Mouse (Mus musculus) intestine, embryonic 16.5 days (tissue): ENCODE data around the gene Robo4. TPM values are rescaled to one million over a fixed set of nuclear protein-coding genes. Genes with fewer than 3 reads are reported as not detected.

Experiments
- ATAC-seq: fragments of 200-750 bp; cut with Nextera tagmentation; 2 replicates; pipeline ENCODE4 v1.8.0; 2017; ENCODE audit warnings: moderate TSS enrichment, moderate library complexity
- H3K27ac ChIP-seq: fragments of 300-500 bp; sonication (generic); 2 replicates; pipeline ENCODE4 v1.5.1; 2014; ENCODE audit warnings: mild to moderate bottlenecking, low read length
- H3K27me3 ChIP-seq: fragments of 300-500 bp; sonication (generic); replicated peaks from 2 replicates; pipeline ENCODE4 v1.6.1; 2014; ENCODE audit warnings: low read length, control low read depth, mixed read lengths; ENCODE audit not compliant: control insufficient read depth, insufficient read depth
- H3K36me3 ChIP-seq: fragments of 300-500 bp; sonication (generic); 2 replicates; pipeline ENCODE4 v1.6.1; 2014; ENCODE audit warnings: low read length, control low read depth; ENCODE audit not compliant: control insufficient read depth, insufficient read depth
- H3K4me1 ChIP-seq: fragments of 300-500 bp; sonication (generic); 2 replicates; pipeline ENCODE4 v1.6.1; 2014; ENCODE audit warnings: low read length, control low read depth, mixed read lengths; ENCODE audit not compliant: control insufficient read depth, insufficient read depth
- H3K4me2 ChIP-seq: fragments of 300-500 bp; sonication (generic); 2 replicates; pipeline ENCODE4 v1.6.1; 2014; ENCODE audit warnings: low read depth, low read length, control low read depth
- H3K4me3 ChIP-seq: fragments of 300-500 bp; sonication (generic); 2 replicates; pipeline ENCODE4 v1.5.1; 2014; ENCODE audit warnings: mild to moderate bottlenecking, low read length
- H3K9ac ChIP-seq: fragments of 300-500 bp; sonication (generic); 2 replicates; pipeline ENCODE4 v1.6.1; 2014; ENCODE audit warnings: low read depth, low read length
- H3K9me3 ChIP-seq: fragments of 300-500 bp; sonication (generic); 2 replicates; pipeline ENCODE4 v1.6.1; 2016; ENCODE audit warnings: low read length, control low read depth; ENCODE audit not compliant: control insufficient read depth
- whole genome bisulfite sequencing: fragments of 180-500 bp; shearing (Covaris S2); extraction: QIAGEN DNeasy Blood & Tissue Kit; methylation state at CpG from one replicate; pipeline ENCODE4 v1.1.7; 2014; 5-methylcytosine and 5-hydroxymethylcytosine counted together
- polyA plus RNA-seq: library from polyadenylated mRNA; unstranded; fragments of >200 nt; fragmentation: Nextera tagmentation; extraction: Ambion mirVana; gene quantifications from 2 replicates; pipeline ENCODE4 v1.2.1, GENCODE M21; 2015

Gene Robo4
- polyA plus RNA-seq, 1 experiment from 2014 or later, result 11.7 TPM

- Histone ChIP-seq H3K4me3 (no peak overlapping the region), H3K9me3 (no peaks in the 10 kb centered on the region), H3K27ac (no peak overlapping the region), H3K27me3 (peaks cover 83% of the 10 kb centered on the region), H3K9ac (no peak overlapping the region), H3K4me1 (peaks cover 12% of the 10 kb centered on the region; the same call in 1 of the 2 replicates), H3K4me2 (no peak overlapping the region), H3K36me3 (no peaks in the 10 kb centered on the region)
- no peak for ATAC-seq
- 51% methylated on average over 1 of the region's 1 CpGs for WGBS
Measured at GRCm38 (mm10) chr9:37457151-37457550, 55.5 kb downstream of the Robo4 start.

GRCm38 (mm10) chr9:37459665-37460042 is 58.0 kb downstream of the Robo4 start:
- WGBS, result 2% methylated on average over 9 of the region's 9 CpGs
- Histone ChIP-seq H3K4me3 (peak overlapping the region; percentile 50; the same call in 1 of the 2 replicates), H3K9ac (no peak overlapping the region), H3K4me1 (peaks cover 12% of the 10 kb centered on the region; the same call in 1 of the 2 replicates), H3K9me3 (no peaks in the 10 kb centered on the region), H3K36me3 (no peaks in the 10 kb centered on the region), H3K27me3 (peaks cover 66% of the 10 kb centered on the region), H3K27ac (no peak overlapping the region), H3K4me2 (peak overlapping the region; percentile 85)
- ATAC-seq, result no peak

- under 1% methylated on average over 81 of the region's 81 CpGs for WGBS
- H3K27me3 ChIP-seq, result peaks cover 59% of the 10 kb centered on the region
- no peak overlapping the region for H3K27ac ChIP-seq
Measured at GRCm38 (mm10) chr9:37460043-37460960, 58.6 kb downstream of the Robo4 start.

GRCm38 (mm10) chr9:37460961-37461340 is 59.3 kb downstream of the Robo4 start:
- ATAC-seq, result no peak
- 11% methylated on average over 5 of the region's 5 CpGs for WGBS
- no peak overlapping the region for H3K9ac ChIP-seq
- H3K4me1 ChIP-seq, result peaks cover 12% of the 10 kb centered on the region; the same call in 1 of the 2 replicates
- peak overlapping the region; percentile 50 for H3K4me3 ChIP-seq
- H3K4me2 ChIP-seq, result peak overlapping the region; percentile 85
- no peaks in the 10 kb centered on the region for H3K36me3 ChIP-seq
- no peaks in the 10 kb centered on the region for H3K9me3 ChIP-seq
- H3K27me3 ChIP-seq, result peaks cover 53% of the 10 kb centered on the region
- H3K27ac ChIP-seq, result no peak overlapping the region

More at GRCm38 (mm10) chr9:37460043-37460960, 58.6 kb downstream of the Robo4 start:
- H3K4me2 ChIP-seq, result peak overlapping the region; percentile 85
- H3K9me3 ChIP-seq, result no peaks in the 10 kb centered on the region
- H3K36me3 ChIP-seq, result no peaks in the 10 kb centered on the region
- H3K9ac ChIP-seq, result 0 out of 2 replicates have a peak overlapping the region, but pooled peaks have one; percentile 44
- H3K4me3 ChIP-seq, result peak overlapping the region; percentile 50
- peaks cover 12% of the 10 kb centered on the region; the same call in 1 of the 2 replicates for H3K4me1 ChIP-seq
- ATAC-seq, result peak; percentile 39; the same call in 1 of the 2 replicates

- Histone ChIP-seq H3K27ac (no peak overlapping the region), H3K4me2 (no peak overlapping the region), H3K9me3 (no peaks in the 10 kb centered on the region), H3K4me3 (no peak overlapping the region), H3K4me1 (peaks cover 12% of the 10 kb centered on the region; the same call in 1 of the 2 replicates), H3K9ac (no peak overlapping the region), H3K27me3 (peaks cover 51% of the 10 kb centered on the region), H3K36me3 (no peaks in the 10 kb centered on the region)
- WGBS, result 16% methylated on average over 3 of the region's 3 CpGs
- ATAC-seq, result no peak
Measured at GRCm38 (mm10) chr9:37461571-37461970, 59.9 kb downstream of the Robo4 start.

- WGBS, result 13% methylated on average over 7 of the region's 7 CpGs
- no peak overlapping the region for H3K4me2 ChIP-seq
- H3K27ac ChIP-seq, result no peak overlapping the region
- H3K4me1 ChIP-seq, result peaks cover 12% of the 10 kb centered on the region; the same call in 1 of the 2 replicates
- ATAC-seq, result no peak
- H3K27me3 ChIP-seq, result peaks cover 40% of the 10 kb centered on the region
- H3K9me3 ChIP-seq, result no peaks in the 10 kb centered on the region
- H3K4me3 ChIP-seq, result no peak overlapping the region
- no peak overlapping the region for H3K9ac ChIP-seq
- no peaks in the 10 kb centered on the region for H3K36me3 ChIP-seq
Measured at GRCm38 (mm10) chr9:37462764-37463163, 61.1 kb downstream of the Robo4 start.

Other genes with a start within 250 kb of the Robo4 start
- gene Tmem218, start 193.7 kb upstream of the Robo4 start, polyA plus RNA-seq, result 7.8 and 9.0 TPM in 2 replicates
- gene Slc37a2, start 146.2 kb upstream of the Robo4 start, polyA plus RNA-seq, result 8.9 and 10.8 TPM in 2 replicates
- 3.8 and 4.3 TPM in 2 replicates for gene Ccdc15, start 53.5 kb upstream of the Robo4 start, polyA plus RNA-seq
- gene Hepacam, start 34.5 kb upstream of the Robo4 start, polyA plus RNA-seq, result 0.05 and 0.09 TPM in 2 replicates
- 0.07 TPM in 1 of 2 replicates, not detected in the other for gene Robo3, start 31.3 kb downstream of the Robo4 start, polyA plus RNA-seq
- 8.1 and 10.9 TPM in 2 replicates for gene Msantd2, start 87.4 kb downstream of the Robo4 start, polyA plus RNA-seq
- gene Esam, start 126.2 kb downstream of the Robo4 start, polyA plus RNA-seq, result 49.2 and 49.4 TPM in 2 replicates
- 1.5 and 3.1 TPM in 2 replicates for gene Vsig2, start 137.4 kb downstream of the Robo4 start, polyA plus RNA-seq
- 2.2 and 2.3 TPM in 2 replicates for gene Nrgn, start 151.0 kb downstream of the Robo4 start, polyA plus RNA-seq
- gene Siae, start 153.8 kb downstream of the Robo4 start, polyA plus RNA-seq, result 16.6 and 20.5 TPM in 2 replicates
- gene Spa17, start 211.8 kb downstream of the Robo4 start, polyA plus RNA-seq, result 3.0 and 3.4 TPM in 2 replicates